Comparison of ENCODE assay signal across 8 mouse cellular contexts in genomic region chr8:121905864-121906263, GRCm38 (mm10). TPM values are rescaled to one million over a fixed set of nuclear protein-coding genes. Genes with fewer than 3 reads are reported as not detected.
DNase-seq lines count a peak whose midpoint lies in the region; ATAC-seq and TF ChIP-seq lines count a peak whose summit lies in the region.

No protein-coding gene starts in this region.

- no peak for ATAC-seq in kidney, postnatal 0 days (replicated peaks; ENCODE audit: low FRiP score, low read depth)
- ATAC-seq in embryonic facial prominence, embryonic 12.5 days (ENCODE audit: insufficient number of reproducible peaks, insufficient read depth, low FRiP score, low TSS enrichment) = no peak
- no peak for ATAC-seq in intestine, embryonic 15.5 days
- ATAC-seq in erythroid progenitor cell, adult 5-6 weeks (replicated peaks; ENCODE audit: low FRiP score, poor library complexity, severe bottlenecking) = no peak

- peaks cover 59% of the 10 kb centered on the region for H3K79me2 ChIP-seq in myocyte (ENCODE audit: control insufficient read depth, insufficient read depth)

- no peak for TF ChIP-seq POLR2A in myocyte (IDR thresholded peaks at IDR 0.05; ENCODE audit: insufficient read length, low read depth)

- WGBS in kidney, postnatal 0 days = 15% methylated on average over 5 of the region's 5 CpGs
- whole genome bisulfite sequencing in embryonic facial prominence, embryonic 12.5 days = 41% methylated on average over 5 of the region's 5 CpGs
- WGBS in intestine, embryonic 15.5 days = 36% methylated on average over 5 of the region's 5 CpGs

- H3K4me1 ChIP-seq in kidney, postnatal 0 days (replicated peaks; ENCODE audit: insufficient read depth, low read length) = peaks cover 18% of the 10 kb centered on the region
- peaks cover 30% of the 10 kb centered on the region for H3K4me1 ChIP-seq in embryonic facial prominence, embryonic 12.5 days
- H3K4me1 ChIP-seq in intestine, embryonic 15.5 days (replicated peaks) = peaks cover 26% of the 10 kb centered on the region

- H3K9ac ChIP-seq in kidney, postnatal 0 days (ENCODE audit: low read depth, low read length) = peak overlapping the region; percentile 67
- H3K9ac ChIP-seq in embryonic facial prominence, embryonic 12.5 days = no peak overlapping the region
- H3K9ac ChIP-seq in intestine, embryonic 15.5 days = peak overlapping the region; percentile 24; the same call in 1 of the 2 replicates

- TF ChIP-seq CTCF in kidney, postnatal 0 days (IDR thresholded peaks at IDR 0.05; ENCODE audit: low read depth) = no peak

- peak overlapping the region; percentile 55 for H3ac ChIP-seq in myocyte (ENCODE audit: control insufficient read depth, insufficient read length)

- peak overlapping the region; percentile 69 for H3K4me3 ChIP-seq in kidney, postnatal 0 days (replicated peaks; ENCODE audit: low read depth, low read length)
- peak overlapping the region; percentile 73 for H3K4me3 ChIP-seq in embryonic facial prominence, embryonic 12.5 days
- H3K4me3 ChIP-seq in intestine, embryonic 15.5 days (replicated peaks) = peak overlapping the region; percentile 89
- H3K4me3 ChIP-seq in myocyte = peak overlapping the region; percentile 100

- DNase-seq in kidney, postnatal 0 days (ENCODE audit: low spot score) = no peak
- no peak for DNase-seq in kidney, adult 11 months
- no peak for DNase-seq in frontal cortex, postnatal 25 days (ENCODE audit: low spot score in 2 of 2)
- no peak for DNase-seq in gastrocnemius, postnatal 25 days

- no peak overlapping the region for H3K27ac ChIP-seq in kidney, postnatal 0 days
- no peak overlapping the region for H3K27ac ChIP-seq in embryonic facial prominence, embryonic 12.5 days
- no peak overlapping the region for H3K27ac ChIP-seq in intestine, embryonic 15.5 days

- H3K4me2 ChIP-seq in kidney, postnatal 0 days (ENCODE audit: low read length) = peak overlapping the region; percentile 100
- H3K4me2 ChIP-seq in embryonic facial prominence, embryonic 12.5 days (replicated peaks) = peak overlapping the region; percentile 95
- peak overlapping the region; percentile 90 for H3K4me2 ChIP-seq in intestine, embryonic 15.5 days (replicated peaks)
- H3K4me2 ChIP-seq in myocyte (ENCODE audit: low read depth) = peak overlapping the region; percentile 94

- no peaks in the 10 kb centered on the region for H3K9me3 ChIP-seq in kidney, postnatal 0 days (replicated peaks; ENCODE audit: low read length)
- no peaks in the 10 kb centered on the region for H3K9me3 ChIP-seq in embryonic facial prominence, embryonic 12.5 days
- H3K9me3 ChIP-seq in intestine, embryonic 15.5 days = no peaks in the 10 kb centered on the region

- no peaks in the 10 kb centered on the region for H3K36me3 ChIP-seq in kidney, postnatal 0 days (ENCODE audit: insufficient read depth, low read length)
- no peaks in the 10 kb centered on the region for H3K36me3 ChIP-seq in embryonic facial prominence, embryonic 12.5 days
- no peaks in the 10 kb centered on the region for H3K36me3 ChIP-seq in intestine, embryonic 15.5 days
- peaks cover 23% of the 10 kb centered on the region for H3K36me3 ChIP-seq in myocyte (ENCODE audit: control insufficient read depth, insufficient read depth)

- H3K27me3 ChIP-seq in kidney, postnatal 0 days (ENCODE audit: insufficient read depth, low read length) = no peaks in the 10 kb centered on the region
- H3K27me3 ChIP-seq in embryonic facial prominence, embryonic 12.5 days = no peaks in the 10 kb centered on the region
- no peaks in the 10 kb centered on the region for H3K27me3 ChIP-seq in intestine, embryonic 15.5 days (replicated peaks)
- no peaks in the 10 kb centered on the region for H3K27me3 ChIP-seq in myocyte (ENCODE audit: control insufficient read depth, insufficient read depth, insufficient read length)

TF ChIP-seq in myocyte, 11 proteins besides CTCF, POLR2A, EP300 and RAD21:
- TF ChIP-seq POLR2AphosphoS2 (IDR thresholded peaks at IDR 0.05; ENCODE audit: insufficient read length, low read depth) (peak; percentile 53), USF1 (IDR thresholded peaks at IDR 0.05; ENCODE audit: low read depth) (no peak)

RNA-seq across cellular contexts. Expression of gene Slc7a5, which starts 1.6 kb away (rescaled TPM):
- polyA plus RNA-seq in kidney, postnatal 0 days (2015; fragmentation: Nextera tagmentation; extraction: Ambion mirVana) = 9.2 and 10.2 TPM in 2 replicates
- polyA plus RNA-seq in embryonic facial prominence, embryonic 12.5 days (2016; fragmentation: Nextera tagmentation; extraction: Ambion mirVana) = 17.4 and 17.5 TPM in 2 replicates
- polyA plus RNA-seq in intestine, embryonic 15.5 days (2015; fragmentation: Nextera tagmentation; extraction: Ambion mirVana) = 17.9 and 18.1 TPM in 2 replicates
- 612 TPM for polyA plus RNA-seq in myocyte (2012; fragmentation: generic; extraction: Trizol)
- 204 and 216 TPM in 2 replicates for total RNA-seq in erythroid progenitor cell, adult 5-6 weeks (2015; ENCODE audit: low replicate concordance)
- 167 and 189 TPM in 2 replicates for total RNA-seq in erythroid progenitor cell, adult 5-6 weeks (2017; ENCODE audit: low replicate concordance)
- 1 to 10 TPM; 1.8 to 2.0 TPM for total RNA-seq in gastrocnemius, postnatal 25 days (2021)

RNA-seq across cellular contexts. Expression of gene Car5a, which starts 38.8 kb away (rescaled TPM):
- 0.12 and 0.23 TPM in 2 replicates for polyA plus RNA-seq in kidney, postnatal 0 days (2015; fragmentation: Nextera tagmentation; extraction: Ambion mirVana)
- not detected in 2 replicates for polyA plus RNA-seq in embryonic facial prominence, embryonic 12.5 days (2016; fragmentation: Nextera tagmentation; extraction: Ambion mirVana)
- polyA plus RNA-seq in intestine, embryonic 15.5 days (2015; fragmentation: Nextera tagmentation; extraction: Ambion mirVana) = 0.21 and 0.33 TPM in 2 replicates
- not detected for polyA plus RNA-seq in myocyte (2012; fragmentation: generic; extraction: Trizol)
- total RNA-seq in erythroid progenitor cell, adult 5-6 weeks (2015; ENCODE audit: low replicate concordance) = not detected in 2 replicates
- total RNA-seq in erythroid progenitor cell, adult 5-6 weeks (2017; ENCODE audit: low replicate concordance) = not detected in 2 replicates
- total RNA-seq in gastrocnemius, postnatal 25 days (2021) = not detected

RNA-seq across cellular contexts. Expression of gene Banp, which starts 43.7 kb away (rescaled TPM):
- 23.1 and 24.6 TPM in 2 replicates for polyA plus RNA-seq in kidney, postnatal 0 days (2015; fragmentation: Nextera tagmentation; extraction: Ambion mirVana)
- polyA plus RNA-seq in embryonic facial prominence, embryonic 12.5 days (2016; fragmentation: Nextera tagmentation; extraction: Ambion mirVana) = 46.0 and 55.6 TPM in 2 replicates
- polyA plus RNA-seq in intestine, embryonic 15.5 days (2015; fragmentation: Nextera tagmentation; extraction: Ambion mirVana) = 32.4 and 34.1 TPM in 2 replicates
- 30.3 TPM for polyA plus RNA-seq in myocyte (2012; fragmentation: generic; extraction: Trizol)
- 16.3 and 41.1 TPM in 2 replicates for total RNA-seq in erythroid progenitor cell, adult 5-6 weeks (2015; ENCODE audit: low replicate concordance)
- total RNA-seq in erythroid progenitor cell, adult 5-6 weeks (2017; ENCODE audit: low replicate concordance) = 42.2 and 94.6 TPM in 2 replicates
- total RNA-seq in gastrocnemius, postnatal 25 days (2021) = 10 to 100 TPM; 11.3 to 13.9 TPM

Comparison
In these comparisons a context has a peak if more than half of its experiments do, and no peak if none do; other contexts are left out.
1. RNA of gene Slc7a5, which starts 1.6 kb away (polyA plus RNA-seq): 612 TPM in myocyte (single experiment); 17.9 to 18.1 TPM in intestine, embryonic 15.5 days, 17.4 to 17.5 TPM in embryonic facial prominence, embryonic 12.5 days and 9.2 to 10.2 TPM in kidney, postnatal 0 days; every median in the first group is over 10 times any median in the second.
2. Peak in every context shown above with its lines, with median percentiles within 50 percentile points of each other: H3K4me2 ChIP-seq and H3K4me3 ChIP-seq.